ENCODE assay signal across 21 mouse cellular contexts in genomic region chr6:99905194-99905593, GRCm38 (mm10).
A peak's percentile ranks its signal among the peaks of the same experiment; 100 is the strongest.
DNase-seq lines count a peak whose midpoint lies in the region; ATAC-seq and TF ChIP-seq lines count a peak whose summit lies in the region.
"Had no signal": no experiment of that assay in that cellular context is flagged by ENCODE, and none has a peak within 500 bp of the region (broad histone marks: within the 10 kb centered on the region; RNA-seq: fewer than 3 reads in every experiment).

No protein-coding gene starts in this region.

- no peaks in the 10 kb centered on the region for H3K36me3 ChIP-seq in kidney, embryonic 15.5 days
- H3K36me3 ChIP-seq in stomach, embryonic 14.5 days (ENCODE audit: control insufficient read depth, insufficient read depth, low read length) = no peaks in the 10 kb centered on the region
- H3K36me3 ChIP-seq in stomach, postnatal 0 days (ENCODE audit: control insufficient read depth, insufficient read depth, low read length) = no peaks in the 10 kb centered on the region
- H3K36me3 ChIP-seq in limb, embryonic 10.5 days = no peaks in the 10 kb centered on the region
- H3K36me3 ChIP-seq: embryonic facial prominence, embryonic 15.5 days; forebrain, embryonic 12.5 days; G1E; heart, embryonic 13.5 days; limb, embryonic 13.5 days; midbrain, embryonic 12.5 days; neural tube, embryonic 13.5 days had no signal

- WGBS in kidney, embryonic 15.5 days = 57% methylated on average over 5 of the region's 5 CpGs
- 40% methylated on average over 5 of the region's 5 CpGs for WGBS in stomach, embryonic 14.5 days
- WGBS in stomach, postnatal 0 days = 71% methylated on average over 5 of the region's 5 CpGs
- WGBS in limb, embryonic 10.5 days = 86% methylated on average over 5 of the region's 5 CpGs

- peaks cover 81% of the 10 kb centered on the region for H3K27me3 ChIP-seq in kidney, embryonic 15.5 days
- H3K27me3 ChIP-seq in stomach, embryonic 14.5 days (ENCODE audit: control insufficient read depth, insufficient read depth, low read length) = no peaks in the 10 kb centered on the region
- H3K27me3 ChIP-seq in stomach, postnatal 0 days (ENCODE audit: control insufficient read depth, insufficient read depth, low read length) = no peaks in the 10 kb centered on the region
- H3K27me3 ChIP-seq in limb, embryonic 10.5 days (ENCODE audit: low read depth, poor library complexity, severe bottlenecking) = peaks cover 89% of the 10 kb centered on the region

- 0 out of 2 replicates have a peak, but pooled peaks have one; percentile 20 for ATAC-seq in kidney, embryonic 15.5 days (replicated peaks; ENCODE audit: low FRiP score)
- ATAC-seq in stomach, embryonic 14.5 days (ENCODE audit: insufficient number of reproducible peaks, insufficient read depth, low FRiP score, low read depth) = no peak
- ATAC-seq in stomach, postnatal 0 days (ENCODE audit: low FRiP score, low TSS enrichment) = no peak

- H3K9ac ChIP-seq in kidney, embryonic 15.5 days = no peak overlapping the region
- H3K9ac ChIP-seq in stomach, embryonic 14.5 days (replicated peaks; ENCODE audit: low read depth, low read length) = no peak overlapping the region
- H3K9ac ChIP-seq in stomach, postnatal 0 days (ENCODE audit: low read length) = no peak overlapping the region
- H3K9ac ChIP-seq: embryonic facial prominence, embryonic 15.5 days; forebrain, embryonic 12.5 days; heart, embryonic 13.5 days; hindbrain, embryonic 14.5 days; limb, embryonic 13.5 days; midbrain, embryonic 12.5 days; neural tube, embryonic 13.5 days had no signal

- H3K9me3 ChIP-seq in kidney, embryonic 15.5 days (replicated peaks) = no peaks in the 10 kb centered on the region
- H3K9me3 ChIP-seq in stomach, embryonic 14.5 days (ENCODE audit: control insufficient read depth, low read depth, low read length) = no peaks in the 10 kb centered on the region
- no peaks in the 10 kb centered on the region for H3K9me3 ChIP-seq in stomach, postnatal 0 days (ENCODE audit: control insufficient read depth, low read length)
- H3K9me3 ChIP-seq in limb, embryonic 10.5 days (replicated peaks) = no peaks in the 10 kb centered on the region
- H3K9me3 ChIP-seq: embryonic facial prominence, embryonic 15.5 days; forebrain, embryonic 12.5 days; heart, embryonic 13.5 days; limb, embryonic 13.5 days; midbrain, embryonic 12.5 days; neural tube, embryonic 13.5 days had no signal

- H3K27ac ChIP-seq in kidney, embryonic 15.5 days = no peak overlapping the region
- H3K27ac ChIP-seq in stomach, embryonic 14.5 days (ENCODE audit: low read length) = peak overlapping the region; percentile 73; the same call in 1 of the 2 replicates
- H3K27ac ChIP-seq in stomach, postnatal 0 days (replicated peaks) = no peak overlapping the region
- no peak overlapping the region for H3K27ac ChIP-seq in limb, embryonic 10.5 days
- H3K27ac ChIP-seq: embryonic facial prominence, embryonic 15.5 days; forebrain, embryonic 12.5 days; heart, embryonic 13.5 days; hindbrain, embryonic 14.5 days; left cerebral cortex, adult 2 months; limb, embryonic 13.5 days; midbrain, embryonic 12.5 days; neural tube, embryonic 13.5 days had no signal

- peaks cover 31% of the 10 kb centered on the region for H3K4me1 ChIP-seq in kidney, embryonic 15.5 days
- H3K4me1 ChIP-seq in stomach, embryonic 14.5 days (ENCODE audit: control insufficient read depth, insufficient read depth, low read length) = peaks cover 12% of the 10 kb centered on the region; the same call in 1 of the 2 replicates
- peaks cover 5% of the 10 kb centered on the region for H3K4me1 ChIP-seq in stomach, postnatal 0 days (replicated peaks; ENCODE audit: control insufficient read depth, insufficient read depth)
- H3K4me1 ChIP-seq in limb, embryonic 10.5 days = peaks cover 4% of the 10 kb centered on the region; the same call in 1 of the 2 replicates
- H3K4me1 ChIP-seq: forebrain, embryonic 12.5 days; midbrain, embryonic 12.5 days had no signal

- no peak for DNase-seq in kidney, postnatal 25 days
- DNase-seq in stomach, postnatal 0 days (ENCODE audit: low spot score) = no peak
- DNase-seq in thymus, postnatal 0 days (ENCODE audit: low spot score) = peak; percentile 64
- peak; percentile 46 for DNase-seq in thymus, postnatal 4 days
- DNase-seq in limb, embryonic 10.5 days (ENCODE audit: low spot score) = no peak
- DNase-seq in right cerebral cortex, postnatal 14 days = no peak
- DNase-seq: adrenal gland, adult 8-10 months; gastrocnemius, postnatal 10 days; kidney, adult 8-10 months had no signal

- TF ChIP-seq EP300 in stomach, postnatal 0 days (optimal IDR thresholded peaks at IDR 0.05) = no peak

- H3K4me3 ChIP-seq in kidney, embryonic 15.5 days (replicated peaks) = no peak overlapping the region
- H3K4me3 ChIP-seq in stomach, embryonic 14.5 days (ENCODE audit: low read depth, low read length) = no peak overlapping the region
- H3K4me3 ChIP-seq in stomach, postnatal 0 days (ENCODE audit: low read depth, low read length) = no peak overlapping the region
- H3K4me3 ChIP-seq in limb, embryonic 10.5 days = no peak overlapping the region
- H3K4me3 ChIP-seq: embryonic facial prominence, embryonic 15.5 days; forebrain, embryonic 12.5 days; heart, embryonic 13.5 days; left cerebral cortex, adult 2 months; limb, embryonic 13.5 days; midbrain, embryonic 12.5 days; neural tube, embryonic 13.5 days had no signal

- no peak overlapping the region for H3K4me2 ChIP-seq in kidney, embryonic 15.5 days
- H3K4me2 ChIP-seq in stomach, embryonic 14.5 days (replicated peaks; ENCODE audit: low read depth, low read length) = no peak overlapping the region
- no peak overlapping the region for H3K4me2 ChIP-seq in stomach, postnatal 0 days (replicated peaks; ENCODE audit: low read depth)
- H3K4me2 ChIP-seq: embryonic facial prominence, embryonic 15.5 days; forebrain, embryonic 12.5 days; heart, embryonic 13.5 days; hindbrain, embryonic 14.5 days; limb, embryonic 13.5 days; liver, embryonic 11.5 days; midbrain, embryonic 12.5 days; neural tube, embryonic 13.5 days had no signal

- no peak for TF ChIP-seq CTCF in stomach, postnatal 0 days (IDR thresholded peaks at IDR 0.05; ENCODE audit: low read depth)

Comparison
In these comparisons a context has a peak if more than half of its experiments do, and no peak if none do; other contexts are left out.
1. DNase-seq: peak in thymus, postnatal 0 days (single experiment) and thymus, postnatal 4 days (single experiment); none in kidney, postnatal 25 days (0 of 2), stomach, postnatal 0 days (single experiment), limb, embryonic 10.5 days (single experiment) and right cerebral cortex, postnatal 14 days (single experiment).